8 mouse cellular contexts compared by ENCODE assay signal in genomic region chr4:123411732-123412527, GRCm38 (mm10).
A peak's percentile ranks its signal among the peaks of the same experiment; 100 is the strongest.
DNase-seq lines count a peak whose midpoint lies in the region; ATAC-seq and TF ChIP-seq lines count a peak whose summit lies in the region.

No protein-coding gene starts in this region.

- peak overlapping the region; percentile 86 for H3K9ac ChIP-seq in heart, embryonic 11.5 days (ENCODE audit: low read depth, low read length)
- H3K9ac ChIP-seq in kidney, embryonic 15.5 days: peak overlapping the region; percentile 74

- TF ChIP-seq POLR2A in embryonic fibroblast, embryonic 13.5 days (IDR thresholded peaks at IDR 0.05; ENCODE audit: low read depth, low read length): peak; percentile 54

- peak overlapping the region; percentile 50 for H3K4me3 ChIP-seq in C2C12 (ENCODE audit: insufficient read depth, poor library complexity, severe bottlenecking)
- H3K4me3 ChIP-seq in embryonic fibroblast, embryonic 13.5 days (ENCODE audit: insufficient read depth, low read length): peak overlapping the region; percentile 48
- H3K4me3 ChIP-seq in heart, embryonic 11.5 days (ENCODE audit: low read depth, low read length): peak overlapping the region; percentile 86
- H3K4me3 ChIP-seq in kidney, embryonic 15.5 days (replicated peaks): peak overlapping the region; percentile 76

- H3K4me2 ChIP-seq in heart, embryonic 11.5 days: peak overlapping the region; percentile 86
- H3K4me2 ChIP-seq in kidney, embryonic 15.5 days: peak overlapping the region; percentile 85

- peaks cover 45% of the 10 kb centered on the region for H3K79me2 ChIP-seq in C2C12 (ENCODE audit: control insufficient read depth, insufficient read depth)

- peak; percentile 92 for ATAC-seq in heart, embryonic 11.5 days (replicated peaks; ENCODE audit: insufficient number of reproducible peaks, low FRiP score, low TSS enrichment)
- peak; percentile 96 for ATAC-seq in kidney, embryonic 15.5 days (replicated peaks; ENCODE audit: low FRiP score)
- peak; percentile 29 for ATAC-seq in monocyte, adult 5-6 weeks (replicated peaks; ENCODE audit: insufficient number of reproducible peaks, low FRiP score, low TSS enrichment, poor library complexity, severe bottlenecking)

- DNase-seq in brain, adult 2 months (ENCODE audit: low read depth, low spot score): peak; percentile 83
- peak; percentile 91 for DNase-seq in liver
- peak; percentile 62 to 64 for DNase-seq in spleen, postnatal 36 days (ENCODE audit: low spot score in 2 of 2)

- peaks cover 41% of the 10 kb centered on the region for H3K4me1 ChIP-seq in embryonic fibroblast, embryonic 13.5 days (ENCODE audit: control insufficient read depth, insufficient read depth, low read length)
- H3K4me1 ChIP-seq in heart, embryonic 11.5 days (ENCODE audit: control insufficient read depth, insufficient read depth, low read length): peaks cover 57% of the 10 kb centered on the region
- peaks cover 57% of the 10 kb centered on the region for H3K4me1 ChIP-seq in kidney, embryonic 15.5 days

- H3K36me3 ChIP-seq in C2C12 (ENCODE audit: control insufficient read depth, insufficient read depth): peaks cover 30% of the 10 kb centered on the region
- no peaks in the 10 kb centered on the region; the same call in 1 of the 2 replicates for H3K36me3 ChIP-seq in heart, embryonic 11.5 days (ENCODE audit: control insufficient read depth, insufficient read depth, low read length)
- H3K36me3 ChIP-seq in kidney, embryonic 15.5 days: peaks cover 23% of the 10 kb centered on the region

- H3ac ChIP-seq in C2C12 (ENCODE audit: control insufficient read depth, insufficient read length, low read depth): peak overlapping the region; percentile 89

- TF ChIP-seq CTCF in C2C12 (IDR thresholded peaks at IDR 0.05; ENCODE audit: control insufficient read depth, insufficient read depth, insufficient read length): no peak
- no peak for TF ChIP-seq CTCF in embryonic fibroblast, embryonic 13.5 days (IDR thresholded peaks at IDR 0.05; ENCODE audit: borderline replicate concordance, insufficient read depth, low read length)

- under 1% methylated on average over 49 of the region's 69 CpGs for WGBS in heart, embryonic 11.5 days (ENCODE audit: insufficient replicate concordance)
- WGBS in kidney, embryonic 15.5 days: 0% methylated on average over 64 of the region's 69 CpGs

- peaks cover 40% of the 10 kb centered on the region for H3K79me3 ChIP-seq in C2C12 (ENCODE audit: low read depth)

- H3K27me3 ChIP-seq in C2C12 (ENCODE audit: control insufficient read depth, insufficient read depth, insufficient read length): no peaks in the 10 kb centered on the region
- no peaks in the 10 kb centered on the region for H3K27me3 ChIP-seq in heart, embryonic 11.5 days (ENCODE audit: control insufficient read depth, insufficient read depth, low read length)
- no peaks in the 10 kb centered on the region for H3K27me3 ChIP-seq in kidney, embryonic 15.5 days

- H3K27ac ChIP-seq in embryonic fibroblast, embryonic 13.5 days (ENCODE audit: insufficient read depth, low read length): peak overlapping the region; percentile 96
- peak overlapping the region; percentile 96 for H3K27ac ChIP-seq in heart, embryonic 11.5 days (ENCODE audit: low read depth, low read length)
- H3K27ac ChIP-seq in kidney, embryonic 15.5 days: peak overlapping the region; percentile 97

- no peaks in the 10 kb centered on the region for H3K9me3 ChIP-seq in heart, embryonic 11.5 days (replicated peaks; ENCODE audit: control insufficient read depth, low read length)
- H3K9me3 ChIP-seq in kidney, embryonic 15.5 days (replicated peaks): no peaks in the 10 kb centered on the region

TF ChIP-seq in C2C12, 6 proteins besides CTCF, POLR2A, EP300 and RAD21:
- no peak for TF ChIP-seq MYOD1 (IDR thresholded peaks at IDR 0.05; ENCODE audit: control insufficient read depth, insufficient read length, low read depth)
- no peak for TF ChIP-seq USF1 (IDR thresholded peaks at IDR 0.05; ENCODE audit: low read depth)
- TF ChIP-seq MAX (IDR thresholded peaks at IDR 0.05): no peak
- no peak for TF ChIP-seq MYOG (IDR thresholded peaks at IDR 0.05; ENCODE audit: control insufficient read depth, extremely low read depth, insufficient read length)
- no peak for TF ChIP-seq FOSL1 (IDR thresholded peaks at IDR 0.05; ENCODE audit: insufficient read depth, low read length, poor library complexity, severe bottlenecking)
- no peak for TF ChIP-seq CEBPB (IDR thresholded peaks at IDR 0.05; ENCODE audit: low read depth)

Comparison
In these comparisons a context has a peak if more than half of its experiments do, and no peak if none do; other contexts are left out.
1. Peak in every context shown above with its lines: DNase-seq, ATAC-seq, H3K4me3 ChIP-seq and H3K27ac ChIP-seq.
2. ATAC-seq: peak in every context shown above with its lines; median percentile 96 in kidney, embryonic 15.5 days; 92 in heart, embryonic 11.5 days; 29 in monocyte, adult 5-6 weeks.